Mouse (Mus musculus): Measurements from ENCODE around the gene Dvl3. TPM values are rescaled to one million over a fixed set of nuclear protein-coding genes. Genes with fewer than 3 reads are reported as not detected.
A peak's percentile ranks its signal among the peaks of the same experiment; 100 is the strongest.

The Dvl3 gene
- polyA plus RNA-seq, 1 experiment = 52.4 TPM

GRCm38 (mm10) chr16:20516032-20516431, 750 bp upstream of the Dvl3 start:
- Histone ChIP-seq H3K4me1 (ENCODE audit: control insufficient read depth, insufficient read depth, insufficient read length, low read length) (peaks cover 2% of the 10 kb centered on the region), H3K36me3 (ENCODE audit: control insufficient read depth, insufficient read depth, low read length) (peaks cover 6% of the 10 kb centered on the region; the same call in 1 of the 2 replicates), H3K27me3 (ENCODE audit: control insufficient read depth, insufficient read depth, low read length) (no peaks in the 10 kb centered on the region), H3K4me3 (ENCODE audit: low read depth, low read length) (no peak overlapping the region), H3K27ac (ENCODE audit: insufficient read depth, low read depth, low read length) (peak overlapping the region; percentile 64; the same call in 1 of the 2 replicates)
- TF ChIP-seq POLR2A (IDR thresholded peaks at IDR 0.05; ENCODE audit: low read depth, low read length) (no peak), CTCF (IDR thresholded peaks at IDR 0.05; ENCODE audit: extremely low read depth, insufficient read length, insufficient replicate concordance, low read depth, low read length) (no peak)

GRCm38 (mm10) chr16:20517216-20517615, 434 bp downstream of the Dvl3 start:
- Histone ChIP-seq H3K36me3 (ENCODE audit: control insufficient read depth, insufficient read depth, low read length) (peaks cover 4% of the 10 kb centered on the region; the same call in 1 of the 2 replicates), H3K27ac (ENCODE audit: insufficient read depth, low read depth, low read length) (peak overlapping the region; percentile 79), H3K27me3 (ENCODE audit: control insufficient read depth, insufficient read depth, low read length) (no peaks in the 10 kb centered on the region), H3K4me1 (ENCODE audit: control insufficient read depth, insufficient read depth, insufficient read length, low read length) (peaks cover 2% of the 10 kb centered on the region), H3K4me3 (ENCODE audit: low read depth, low read length) (peak overlapping the region; percentile 97)
- WGBS = under 1% methylated on average over 26 of the region's 26 CpGs
- TF ChIP-seq CTCF (IDR thresholded peaks at IDR 0.05; ENCODE audit: extremely low read depth, insufficient read length, insufficient replicate concordance, low read depth, low read length) (no peak), POLR2A (IDR thresholded peaks at IDR 0.05; ENCODE audit: low read depth, low read length) (no peak)

GRCm38 (mm10) chr16:20517701-20518374, 1.1 kb downstream of the Dvl3 start:
- Histone ChIP-seq H3K27me3 (ENCODE audit: control insufficient read depth, insufficient read depth, low read length) (no peaks in the 10 kb centered on the region), H3K27ac (ENCODE audit: insufficient read depth, low read depth, low read length) (peak overlapping the region; percentile 79; the same call in 1 of the 2 replicates), H3K4me3 (ENCODE audit: low read depth, low read length) (peak overlapping the region; percentile 97), H3K36me3 (ENCODE audit: control insufficient read depth, insufficient read depth, low read length) (peaks cover 4% of the 10 kb centered on the region; the same call in 1 of the 2 replicates), H3K4me1 (ENCODE audit: control insufficient read depth, insufficient read depth, insufficient read length, low read length) (peaks cover 2% of the 10 kb centered on the region)
- 3% methylated on average over 6 of the region's 6 CpGs for WGBS
- TF ChIP-seq POLR2A (IDR thresholded peaks at IDR 0.05; ENCODE audit: low read depth, low read length) (no peak), CTCF (IDR thresholded peaks at IDR 0.05; ENCODE audit: extremely low read depth, insufficient read length, insufficient replicate concordance, low read depth, low read length) (no peak)

- TF ChIP-seq CTCF (IDR thresholded peaks at IDR 0.05; ENCODE audit: extremely low read depth, insufficient read length, insufficient replicate concordance, low read depth, low read length) (no peak), POLR2A (IDR thresholded peaks at IDR 0.05; ENCODE audit: low read depth, low read length) (no peak)
- Histone ChIP-seq H3K36me3 (ENCODE audit: control insufficient read depth, insufficient read depth, low read length) (peaks cover 58% of the 10 kb centered on the region), H3K4me1 (ENCODE audit: control insufficient read depth, insufficient read depth, insufficient read length, low read length) (no peaks in the 10 kb centered on the region; the same call in 1 of the 2 replicates)
Observed at GRCm38 (mm10) chr16:20523886-20524285, 7.1 kb downstream of the Dvl3 start.

GRCm38 (mm10) chr16:20528779-20529178, 12.0 kb downstream of the Dvl3 start:
- peaks cover 67% of the 10 kb centered on the region for H3K36me3 ChIP-seq (ENCODE audit: control insufficient read depth, insufficient read depth, low read length)
- no peaks in the 10 kb centered on the region for H3K4me1 ChIP-seq (ENCODE audit: control insufficient read depth, insufficient read depth, insufficient read length, low read length)
- WGBS = 90% methylated on average over 5 of the region's 5 CpGs
- no peak for TF ChIP-seq POLR2A (IDR thresholded peaks at IDR 0.05; ENCODE audit: low read depth, low read length)
- TF ChIP-seq CTCF (IDR thresholded peaks at IDR 0.05; ENCODE audit: extremely low read depth, insufficient read length, insufficient replicate concordance, low read depth, low read length) = no peak
- no peaks in the 10 kb centered on the region for H3K27me3 ChIP-seq (ENCODE audit: control insufficient read depth, insufficient read depth, low read length)
- H3K4me3 ChIP-seq (ENCODE audit: low read depth, low read length) = no peak overlapping the region
- H3K27ac ChIP-seq (ENCODE audit: insufficient read depth, low read depth, low read length) = no peak overlapping the region

More at GRCm38 (mm10) chr16:20523886-20524285, 7.1 kb downstream of the Dvl3 start:
- Histone ChIP-seq H3K27ac (ENCODE audit: insufficient read depth, low read depth, low read length) (no peak overlapping the region), H3K27me3 (ENCODE audit: control insufficient read depth, insufficient read depth, low read length) (no peaks in the 10 kb centered on the region), H3K4me3 (ENCODE audit: low read depth, low read length) (no peak overlapping the region)
- WGBS = 90% methylated on average over 10 of the region's 10 CpGs

GRCm38 (mm10) chr16:20529375-20529774, 12.6 kb downstream of the Dvl3 start:
- Histone ChIP-seq H3K4me1 (ENCODE audit: control insufficient read depth, insufficient read depth, insufficient read length, low read length) (no peaks in the 10 kb centered on the region), H3K36me3 (ENCODE audit: control insufficient read depth, insufficient read depth, low read length) (peaks cover 61% of the 10 kb centered on the region), H3K27ac (ENCODE audit: insufficient read depth, low read depth, low read length) (no peak overlapping the region), H3K27me3 (ENCODE audit: control insufficient read depth, insufficient read depth, low read length) (no peaks in the 10 kb centered on the region), H3K4me3 (ENCODE audit: low read depth, low read length) (no peak overlapping the region)
- TF ChIP-seq POLR2A (IDR thresholded peaks at IDR 0.05; ENCODE audit: low read depth, low read length) = no peak
- TF ChIP-seq CTCF (IDR thresholded peaks at IDR 0.05; ENCODE audit: extremely low read depth, insufficient read length, insufficient replicate concordance, low read depth, low read length) = no peak
- 76% methylated on average over 1 of the region's 1 CpGs for WGBS

GRCm38 (mm10) chr16:20530941-20531340, 14.2 kb downstream of the Dvl3 start:
- peaks cover 49% of the 10 kb centered on the region for H3K36me3 ChIP-seq (ENCODE audit: control insufficient read depth, insufficient read depth, low read length)
- WGBS = 97% methylated on average over 20 of the region's 20 CpGs
- no peak for TF ChIP-seq CTCF (IDR thresholded peaks at IDR 0.05; ENCODE audit: extremely low read depth, insufficient read length, insufficient replicate concordance, low read depth, low read length)
- TF ChIP-seq POLR2A (IDR thresholded peaks at IDR 0.05; ENCODE audit: low read depth, low read length) = no peak
- H3K4me3 ChIP-seq (ENCODE audit: low read depth, low read length) = no peak overlapping the region
- H3K27ac ChIP-seq (ENCODE audit: insufficient read depth, low read depth, low read length) = no peak overlapping the region
- no peaks in the 10 kb centered on the region for H3K27me3 ChIP-seq (ENCODE audit: control insufficient read depth, insufficient read depth, low read length)
- H3K4me1 ChIP-seq (ENCODE audit: control insufficient read depth, insufficient read depth, insufficient read length, low read length) = no peaks in the 10 kb centered on the region

Measured in small intestine, adult 2 months (tissue).